Mouse (Mus musculus) ovary, postnatal 14 days (tissue): ENCODE results near the gene Kansl1l.

Source experiments
- DNase-seq: peaks from one replicate; pipeline ENCODE4 v3.0.0; 2022; ENCODE audit warnings: low spot score

Kansl1l gene

GRCm38 (mm10) chr1:66817453-66817839 lies at the start of gene Kansl1l:
Gene Kansl1l (minus strand): TSS chr1:66817562.
- peak; percentile 92 for DNase-seq

GRCm38 (mm10) chr1:66865633-66866032 lies 48.3 kb upstream of the Kansl1l start:
- DNase-seq, result no peak

GRCm38 (mm10) chr1:66863741-66864495 lies 46.6 kb upstream of the Kansl1l start:
- DNase-seq, result no peak

- peak; percentile 77 for DNase-seq
These were observed 45.5 kb upstream of the Kansl1l start, which contains the start of gene Acadl for GRCm38 (mm10) chr1:66862712-66863511. Gene Acadl (minus strand): TSS chr1:66863277.

GRCm38 (mm10) chr1:66861764-66862672 lies 44.7 kb upstream of the Kansl1l start:
- DNase-seq, result no peak

GRCm38 (mm10) chr1:66847506-66847905 lies 30.1 kb upstream of the Kansl1l start:
- no peak for DNase-seq

DNA sequence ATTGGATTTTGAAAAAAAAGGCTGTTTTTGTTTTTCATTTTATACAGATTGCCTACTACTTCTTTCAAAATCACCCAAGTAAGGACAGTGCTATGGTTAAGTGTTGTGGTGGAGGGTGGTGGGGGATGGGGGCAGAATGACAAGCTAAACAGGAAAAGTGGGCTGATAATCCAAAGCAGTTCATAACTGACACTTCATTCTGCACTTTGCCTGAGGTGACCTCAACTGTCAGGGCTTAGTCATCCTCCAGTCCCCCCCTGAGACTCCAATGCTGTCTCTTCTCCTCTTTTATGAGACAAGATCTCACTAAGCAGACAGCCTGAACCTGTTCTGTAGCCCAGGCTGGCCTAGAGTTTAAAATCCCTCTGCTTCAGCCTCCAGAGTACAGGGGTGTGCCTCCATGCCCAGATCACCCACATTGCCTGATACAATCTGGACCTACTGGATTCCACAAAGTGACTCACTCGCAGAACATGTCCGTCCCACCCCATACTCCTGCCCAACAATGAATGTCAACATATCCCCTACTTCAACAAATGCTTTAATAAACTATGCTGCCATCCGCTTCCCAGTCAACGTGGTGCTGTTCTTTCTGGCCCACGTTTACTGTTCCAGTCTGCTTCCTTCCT lies 28.4 kb upstream of the Kansl1l start:
- no peak for DNase-seq

DNA sequence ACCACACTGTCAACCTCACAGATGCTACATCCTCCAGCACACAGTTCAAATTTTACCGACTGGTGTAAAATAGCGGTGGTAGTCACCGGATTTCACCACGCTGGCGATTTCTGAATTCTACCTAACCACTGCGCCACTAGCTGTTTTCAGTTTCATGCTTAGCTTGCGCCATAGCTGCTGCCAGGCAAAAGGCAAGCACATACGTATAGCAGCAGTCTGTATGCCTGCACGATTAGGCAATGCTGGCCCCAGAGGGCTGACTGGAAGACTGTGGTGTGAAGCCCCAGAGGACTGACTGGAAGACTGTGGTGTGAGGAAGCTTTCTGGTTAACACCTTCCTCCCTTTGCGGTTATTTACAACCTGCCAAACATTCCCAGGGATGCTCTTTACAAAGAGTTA lies 24.6 kb upstream of the Kansl1l start:
- DNase-seq, result no peak

DNA sequence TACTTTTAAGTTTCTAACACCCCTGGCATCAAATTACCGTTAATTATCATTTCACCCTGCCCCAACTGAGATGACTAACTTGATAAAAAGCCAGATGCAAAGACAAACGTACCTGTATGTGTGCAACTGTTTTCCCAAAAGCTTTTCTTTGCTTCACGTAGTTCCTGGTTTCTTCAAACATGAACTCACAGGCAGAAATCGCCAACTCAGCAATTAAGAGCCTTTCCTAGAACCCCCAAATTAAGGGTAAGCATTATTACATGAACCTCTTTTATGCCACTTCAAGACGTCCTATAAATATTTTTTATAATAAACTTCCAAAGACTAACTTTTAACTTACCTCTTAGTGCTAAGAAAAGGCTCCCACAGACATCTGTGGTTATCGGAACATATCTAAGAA lies 24.1 kb upstream of the Kansl1l start:
- no peak for DNase-seq

DNA sequence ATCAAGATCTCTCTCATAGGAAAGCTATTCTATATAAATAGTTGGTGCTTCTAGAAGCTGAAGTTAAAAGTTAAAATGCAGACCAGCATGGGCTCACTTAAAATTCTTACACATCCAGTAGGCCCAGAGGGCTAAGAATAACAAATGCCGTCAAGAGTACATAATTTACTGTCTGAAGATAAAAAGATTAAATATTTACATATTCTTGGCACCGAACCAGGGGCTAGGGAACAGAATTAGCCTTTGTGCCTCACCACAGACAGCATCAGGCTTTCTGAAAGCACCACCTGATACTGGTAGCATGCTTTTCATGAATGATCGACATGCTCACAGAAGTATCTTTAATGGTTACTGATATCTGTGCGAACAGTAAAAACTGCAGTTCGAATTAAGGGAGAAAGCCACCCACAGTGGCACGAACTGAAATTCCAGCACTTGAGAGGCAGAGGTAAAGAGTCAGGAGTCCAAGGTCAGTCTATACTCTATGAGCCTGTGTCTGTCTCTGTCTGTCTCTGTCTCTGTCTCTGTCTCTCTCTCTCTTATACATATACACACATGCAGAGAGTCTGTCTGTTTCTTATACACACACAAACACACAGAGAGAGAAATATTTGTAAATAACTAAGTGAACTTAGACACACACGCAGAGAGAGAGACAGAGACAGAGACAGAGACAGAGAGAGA lies 22.5 kb upstream of the Kansl1l start:
- no peak for DNase-seq

DNA sequence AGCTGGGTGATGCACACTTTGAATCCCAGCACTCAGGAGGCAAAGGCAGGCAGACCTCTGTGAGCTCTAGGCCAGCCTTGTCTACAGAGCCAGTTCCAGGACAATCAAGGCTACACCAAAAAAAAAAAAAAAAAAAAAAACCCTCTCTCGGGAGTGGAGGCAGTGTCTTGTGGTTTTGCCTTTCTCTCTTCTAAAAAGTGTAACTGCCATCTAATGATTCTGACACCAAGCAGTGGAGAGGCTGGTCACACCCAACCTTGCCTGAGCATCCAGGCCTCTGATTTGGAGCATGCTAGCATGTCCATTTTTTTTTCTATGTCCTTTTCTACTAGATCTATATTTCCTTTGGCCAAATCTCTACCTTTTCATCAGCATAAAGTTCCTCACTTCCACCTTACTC lies 21.8 kb upstream of the Kansl1l start:
- no peak for DNase-seq

DNA sequence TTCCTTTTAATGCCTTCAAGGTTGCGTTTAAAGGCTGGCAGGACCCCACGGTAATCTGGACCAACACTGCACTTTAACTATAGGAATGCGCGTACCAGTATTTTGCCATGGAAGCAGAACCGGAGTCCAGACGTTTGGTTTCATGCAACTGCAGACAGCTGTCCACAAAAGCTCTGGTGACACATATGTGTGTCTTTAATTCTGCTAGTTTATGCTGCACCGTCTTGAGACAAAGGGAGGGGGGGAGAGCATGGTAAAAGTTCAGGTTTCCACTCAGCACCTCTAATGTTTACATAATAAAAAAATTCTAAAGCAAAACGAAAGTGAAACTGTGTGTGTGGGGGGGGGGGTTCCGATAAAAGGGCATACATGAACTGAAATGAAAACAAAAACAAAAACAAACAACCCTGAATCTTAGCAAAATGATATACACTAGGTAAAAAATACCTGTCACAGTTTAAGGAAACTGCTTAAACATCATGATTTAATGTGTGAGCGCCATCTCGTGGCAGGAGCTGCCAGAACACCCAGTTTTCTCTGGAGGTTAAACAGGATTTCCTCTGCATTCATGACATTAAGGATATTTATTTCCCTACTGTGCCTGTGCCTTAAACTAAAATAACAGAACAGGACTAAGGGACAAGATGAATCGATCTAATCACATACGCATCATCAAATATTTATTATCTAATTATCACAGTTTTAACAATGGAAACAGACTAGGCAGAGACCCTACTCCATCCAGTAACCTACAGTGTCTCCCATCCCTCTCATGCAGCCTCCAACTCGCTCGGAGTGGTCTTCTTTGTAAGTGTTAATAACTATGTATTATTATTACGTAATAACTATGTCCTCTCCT lies 21.1 kb upstream of the Kansl1l start:
- DNase-seq, result peak; percentile 54

- DNase-seq, result no peak
These were observed 19.8 kb upstream of the Kansl1l start for GRCm38 (mm10) chr1:66837207-66837606.

- DNase-seq, result no peak
These were observed 15.3 kb upstream of the Kansl1l start for GRCm38 (mm10) chr1:66832636-66833165.

DNA sequence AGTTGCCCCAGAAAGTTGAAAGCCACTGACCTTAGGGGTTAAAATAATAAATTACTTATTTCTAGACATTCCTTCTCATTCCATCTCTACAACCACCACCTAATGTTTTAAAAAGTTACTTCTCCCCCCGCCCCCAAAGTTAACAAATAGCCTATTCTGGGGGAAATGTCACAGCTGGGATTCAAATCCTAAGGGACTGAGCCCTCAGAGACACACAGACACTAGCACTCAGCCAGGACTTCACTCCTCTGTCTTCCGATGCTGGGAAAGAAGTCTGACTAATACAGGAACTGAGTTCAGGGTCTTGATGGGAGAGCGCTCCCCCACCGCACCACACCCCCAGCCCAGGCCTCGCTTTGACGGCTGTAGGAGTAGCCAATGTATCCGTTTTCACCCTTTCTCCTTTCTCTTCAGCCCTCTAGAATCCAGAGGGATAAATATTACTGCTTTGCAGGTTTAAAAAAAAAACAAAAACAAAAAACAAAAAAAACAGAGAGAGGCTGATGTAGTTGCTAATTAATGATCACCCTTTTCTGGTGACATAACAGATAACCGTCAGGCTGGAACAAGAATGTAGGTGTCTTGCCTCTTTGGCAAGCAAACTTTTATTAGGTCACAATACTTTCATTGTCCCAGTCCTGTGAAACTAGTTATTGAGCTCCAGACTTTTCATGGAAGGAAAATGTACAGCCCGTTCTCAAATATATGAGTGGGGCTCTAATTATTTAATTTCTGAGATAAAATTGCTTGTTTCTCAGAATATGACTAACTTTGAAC lies 14.7 kb upstream of the Kansl1l start:
- DNase-seq, result no peak

DNA sequence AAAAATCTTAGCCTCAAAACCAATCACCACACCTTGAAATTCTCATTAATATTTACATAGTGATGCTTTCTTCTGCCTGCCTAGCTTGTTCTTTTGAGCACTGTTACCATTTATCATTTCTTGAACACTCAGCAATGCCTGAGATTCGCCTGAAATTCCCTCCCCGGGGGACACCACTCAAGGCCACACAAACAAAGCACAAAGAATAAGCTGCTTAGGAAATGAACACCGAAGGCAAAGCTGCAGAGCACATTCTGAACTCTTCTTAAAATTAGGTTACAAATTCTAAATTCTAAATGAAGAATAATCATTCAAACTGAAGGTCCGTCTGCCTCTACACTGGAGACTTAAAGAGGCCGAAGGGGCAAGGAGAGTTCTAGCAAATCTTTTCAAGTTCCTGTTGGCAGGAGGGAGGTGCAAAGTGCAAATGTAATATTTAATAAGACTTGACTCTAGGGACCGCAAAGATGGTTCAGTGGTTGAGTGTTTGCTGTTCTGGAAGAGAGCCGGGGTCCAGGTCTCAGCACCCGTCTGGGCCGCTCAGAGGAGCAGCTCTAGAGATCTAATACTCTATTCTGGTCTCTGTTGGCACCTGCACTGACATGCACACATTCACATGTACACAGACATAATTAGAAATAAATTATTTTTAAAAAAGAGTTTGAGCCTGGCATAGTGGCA lies 12.2 kb upstream of the Kansl1l start:
- DNase-seq, result no peak

DNA sequence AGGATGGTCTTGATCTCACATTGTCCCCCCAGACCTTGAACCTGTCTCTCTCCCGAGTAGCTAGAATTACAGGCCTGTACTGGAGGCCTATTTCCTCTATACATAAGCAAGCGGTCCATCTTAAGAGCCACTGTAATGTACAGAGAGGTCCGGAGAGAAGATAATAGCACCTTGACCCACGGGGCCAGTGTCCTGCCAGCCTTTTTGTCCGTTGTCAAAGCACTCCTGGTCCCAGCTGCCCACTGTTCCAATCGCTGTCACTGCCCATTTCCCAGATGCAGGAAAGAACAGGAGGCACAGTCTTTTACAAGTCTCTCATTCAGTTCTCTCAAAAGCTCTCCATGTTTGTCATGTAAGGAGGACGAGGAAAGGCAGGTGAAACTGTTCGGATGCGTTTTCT lies 4.6 kb upstream of the Kansl1l start:
- DNase-seq, result no peak

DNA sequence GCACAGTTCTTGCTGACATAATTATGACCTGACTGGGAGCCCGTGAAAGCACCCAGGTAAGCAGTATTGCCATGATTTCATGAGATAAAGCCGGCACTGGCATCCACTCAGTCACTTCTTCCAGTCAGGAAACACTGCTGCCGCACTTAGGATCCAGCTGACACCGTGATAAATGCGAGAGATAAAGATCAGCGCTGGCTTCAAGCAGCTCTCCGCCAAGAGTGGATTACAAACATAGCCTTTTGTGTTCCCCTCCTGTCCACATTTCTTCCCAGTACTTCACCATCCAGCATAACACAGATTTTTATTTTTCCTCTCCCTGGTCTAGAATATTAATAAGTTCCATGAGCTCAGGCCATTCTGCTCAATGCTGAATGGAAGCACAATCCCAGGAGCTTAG lies 2.9 kb upstream of the Kansl1l start:
- DNase-seq, result no peak

DNA sequence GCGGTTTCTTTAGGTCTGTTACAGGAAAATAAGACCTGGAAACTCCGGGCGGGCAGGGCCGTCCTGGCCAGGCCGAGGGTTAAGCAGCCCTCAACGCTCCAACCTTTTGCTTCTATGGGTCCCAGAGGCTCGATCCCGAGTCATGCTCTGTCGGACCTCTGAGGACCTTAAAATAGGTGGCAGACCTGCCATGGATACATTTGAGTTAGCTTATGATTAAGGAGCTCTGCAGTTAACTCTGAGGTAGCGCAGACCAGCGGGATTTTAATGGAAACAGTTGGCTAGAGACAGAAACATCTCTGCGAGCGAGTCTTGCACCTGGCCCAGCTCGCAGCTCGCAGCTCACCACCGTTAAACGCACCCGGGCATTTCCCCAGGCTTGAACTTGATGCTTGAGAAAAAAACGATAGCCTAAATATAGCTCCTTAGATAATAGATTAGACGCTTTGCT lies 528 bp upstream of the Kansl1l start:
- DNase-seq, result no peak
